Mouse (Mus musculus) limb, embryonic 14.5 days (tissue): ENCODE results near the gene Cers6. TPM values are rescaled to one million over a fixed set of nuclear protein-coding genes. Genes with fewer than 3 reads are reported as not detected.

Experiments
- ATAC-seq: fragments of 200-750 bp; cut with Nextera tagmentation; 2 replicates; pipeline ENCODE4 v1.8.0; 2017; ENCODE audit warnings: low read depth, moderate number of reproducible peaks, moderate TSS enrichment; ENCODE audit not compliant: low FRiP score
- DNase-seq: peaks from one replicate; pipeline ENCODE4 v3.0.0-alpha.2; 2015; ENCODE audit warnings: low spot score
- H3K27ac ChIP-seq: fragments of 300-500 bp; sonication (generic); replicated peaks from 2 replicates; pipeline ENCODE4 v1.5.1; 2014; ENCODE audit warnings: low read depth, mild to moderate bottlenecking, low read length, moderate library complexity, mixed read lengths
- H3K27me3 ChIP-seq: fragments of 300-500 bp; sonication (generic); 2 replicates; pipeline ENCODE4 v1.6.1; 2014; ENCODE audit warnings: low read length, mixed read lengths; ENCODE audit not compliant: control insufficient read depth, insufficient read depth
- H3K36me3 ChIP-seq: fragments of 300-500 bp; sonication (generic); 2 replicates; pipeline ENCODE4 v1.6.1; 2014; ENCODE audit warnings: mild to moderate bottlenecking, low read length, moderate library complexity, mixed read lengths; ENCODE audit not compliant: control insufficient read depth, insufficient read depth
- H3K4me1 ChIP-seq: fragments of 300-500 bp; sonication (generic); 2 replicates; pipeline ENCODE4 v1.6.1; 2014; ENCODE audit warnings: antibody characterized with exemption, low read length, mixed read lengths; ENCODE audit not compliant: control insufficient read depth, insufficient read depth
- H3K4me2 ChIP-seq: fragments of 300-500 bp; sonication (generic); replicated peaks from 2 replicates; pipeline ENCODE4 v1.6.1; 2014; ENCODE audit warnings: low read depth, mild to moderate bottlenecking, low read length, moderate library complexity; ENCODE audit not compliant: severe bottlenecking
- H3K4me3 ChIP-seq: fragments of 300-500 bp; sonication (generic); replicated peaks from 2 replicates; pipeline ENCODE4 v1.5.1; 2014; ENCODE audit warnings: low read length
- H3K9ac ChIP-seq: fragments of 300-500 bp; sonication (generic); 2 replicates; pipeline ENCODE4 v1.6.1; 2014; ENCODE audit warnings: mild to moderate bottlenecking, low read depth, low read length, moderate library complexity; ENCODE audit not compliant: severe bottlenecking
- H3K9me3 ChIP-seq: fragments of 300-500 bp; sonication (generic); 2 replicates; pipeline ENCODE4 v1.6.1; 2016; ENCODE audit warnings: low read length; ENCODE audit not compliant: control insufficient read depth
- POLR2A ChIP-seq: fragments of 200-500 bp; IDR thresholded peaks from 2 replicates; pipeline ENCODE4 v1.8.0; 2012; ENCODE audit warnings: inconsistent platforms, mild to moderate bottlenecking, moderate library complexity, borderline replicate concordance; ENCODE audit not compliant: insufficient read depth, insufficient read length; ENCODE audit errors: extremely low read depth
- WGBS: fragments of 180-500 bp; shearing (Covaris S2); extraction: QIAGEN DNeasy Blood & Tissue Kit; methylation state at CpG from one replicate; pipeline ENCODE4 v1.1.7; 2014; 5-methylcytosine and 5-hydroxymethylcytosine counted together
- polyA plus RNA-seq, 2 experiments: library from polyadenylated mRNA; depleted of rRNA in 1 of 2; stranded (reverse) in 1 of 2; unstranded in 1 of 2; fragments of >200 nt; fragmentation: Nextera tagmentation in 1 of 2; extraction: Ambion mirVana in 1 of 2; gene quantifications; 2 replicates each; pipeline versions ENCODE4 v1.2.1 to v1.2.3; 2012 to 2014

The Cers6 gene
- polyA plus RNA-seq, 2 experiments, result 10.7 to 30.9 TPM

- TF ChIP-seq POLR2A, result no peak
- Histone ChIP-seq H3K36me3 (no peaks in the 10 kb centered on the region), H3K4me2 (no peak overlapping the region), H3K4me3 (no peak overlapping the region), H3K27me3 (no peaks in the 10 kb centered on the region), H3K9ac (no peak overlapping the region), H3K27ac (no peak overlapping the region), H3K9me3 (no peaks in the 10 kb centered on the region), H3K4me1 (peaks cover 21% of the 10 kb centered on the region)
- no peak for DNase-seq
- ATAC-seq, result no peak
- 35% methylated on average over 9 of the region's 9 CpGs for WGBS
These were observed 117.0 kb downstream of the Cers6 start for GRCm38 (mm10) chr2:68978244-68978643.

GRCm38 (mm10) chr2:68978660-68979604 lies 117.7 kb downstream of the Cers6 start:
- Histone ChIP-seq H3K4me2 (no peak overlapping the region), H3K27ac (no peak overlapping the region), H3K9me3 (no peaks in the 10 kb centered on the region), H3K4me3 (no peak overlapping the region), H3K4me1 (peaks cover 21% of the 10 kb centered on the region), H3K36me3 (no peaks in the 10 kb centered on the region), H3K9ac (no peak overlapping the region), H3K27me3 (no peaks in the 10 kb centered on the region)
- 56% methylated on average over 12 of the region's 12 CpGs for WGBS
- ATAC-seq, result no peak
- DNase-seq, result no peak
- TF ChIP-seq POLR2A, result no peak

- WGBS, result 86% methylated on average over 9 of the region's 9 CpGs
- Histone ChIP-seq H3K36me3 (no peaks in the 10 kb centered on the region), H3K9me3 (no peaks in the 10 kb centered on the region), H3K4me1 (peaks cover 11% of the 10 kb centered on the region; the same call in 1 of the 2 replicates), H3K27ac (no peak overlapping the region), H3K27me3 (no peaks in the 10 kb centered on the region), H3K4me2 (no peak overlapping the region), H3K4me3 (no peak overlapping the region), H3K9ac (no peak overlapping the region)
- DNase-seq (no peak), ATAC-seq (no peak)
- TF ChIP-seq POLR2A, result no peak
These were observed 120.1 kb downstream of the Cers6 start for GRCm38 (mm10) chr2:68981302-68981701.

GRCm38 (mm10) chr2:68981756-68982409 lies 120.6 kb downstream of the Cers6 start:
- no peak for DNase-seq
- ATAC-seq, result no peak
- no peaks in the 10 kb centered on the region for H3K27me3 ChIP-seq
- no peaks in the 10 kb centered on the region for H3K9me3 ChIP-seq
- H3K4me1 ChIP-seq, result peaks cover 9% of the 10 kb centered on the region; the same call in 1 of the 2 replicates
- H3K9ac ChIP-seq, result no peak overlapping the region
- no peak overlapping the region for H3K4me2 ChIP-seq
- no peak overlapping the region for H3K4me3 ChIP-seq
- no peaks in the 10 kb centered on the region for H3K36me3 ChIP-seq
- H3K27ac ChIP-seq, result no peak overlapping the region
- 76% methylated on average over 11 of the region's 11 CpGs for WGBS
- no peak for TF ChIP-seq POLR2A

GRCm38 (mm10) chr2:68982979-68983378 lies 121.7 kb downstream of the Cers6 start:
- Histone ChIP-seq H3K27me3 (no peaks in the 10 kb centered on the region), H3K9me3 (no peaks in the 10 kb centered on the region), H3K9ac (no peak overlapping the region), H3K27ac (no peak overlapping the region), H3K4me3 (no peak overlapping the region), H3K36me3 (no peaks in the 10 kb centered on the region), H3K4me1 (peaks cover 9% of the 10 kb centered on the region; the same call in 1 of the 2 replicates), H3K4me2 (no peak overlapping the region)
- 78% methylated on average over 3 of the region's 3 CpGs for WGBS
- ATAC-seq (no peak), DNase-seq (no peak)
- TF ChIP-seq POLR2A, result no peak
